Mouse (Mus musculus) lung, postnatal 36 days (tissue): ENCODE results near the gene Gm9195.

ENCODE experiments used
- DNase-seq: peaks from one replicate; pipeline ENCODE4 v3.0.0; 2022; ENCODE audit warnings: mixed read lengths

Gm9195 gene

DNA sequence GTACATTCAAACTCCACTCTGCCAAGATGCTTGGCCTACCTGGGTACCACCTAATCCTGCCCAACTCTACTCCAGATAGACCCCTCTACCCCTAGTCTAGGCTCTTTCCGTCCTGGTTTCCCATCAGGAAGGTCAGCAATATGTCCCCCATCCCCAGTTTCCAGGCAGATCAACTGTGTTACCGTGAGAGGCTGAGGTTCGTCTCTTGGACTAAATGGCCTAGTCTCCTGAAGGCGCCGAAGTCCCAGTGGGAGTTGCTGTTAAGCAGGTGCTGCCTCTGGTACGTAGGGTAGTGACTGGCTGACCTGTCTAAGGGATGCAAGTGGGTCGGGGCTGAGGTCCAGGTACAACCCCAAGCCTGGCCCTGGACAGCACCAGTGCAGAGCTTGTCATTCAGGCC, 50.7 kb downstream of the Gm9195 start:
- DNase-seq: no peak

DNA sequence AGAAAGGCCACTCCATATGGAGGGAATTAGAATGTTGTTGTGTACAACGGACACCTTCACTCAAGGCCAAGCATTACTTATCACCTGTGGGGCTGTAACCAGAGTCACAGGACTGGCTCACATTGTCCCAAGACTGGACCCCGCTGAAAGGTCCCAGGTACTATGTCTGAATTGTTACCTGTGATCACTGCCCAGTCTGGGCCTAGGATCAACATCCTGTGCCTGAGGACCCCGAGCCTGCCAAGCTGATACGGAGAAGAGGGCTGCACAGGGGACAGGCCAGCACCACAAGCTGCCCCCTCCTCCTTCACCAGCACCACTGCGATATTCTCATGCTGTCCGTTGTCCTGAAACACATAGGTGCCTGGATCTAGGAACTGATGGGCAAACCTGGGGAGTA, 51.2 kb downstream of the Gm9195 start:
- no peak for DNase-seq

DNA sequence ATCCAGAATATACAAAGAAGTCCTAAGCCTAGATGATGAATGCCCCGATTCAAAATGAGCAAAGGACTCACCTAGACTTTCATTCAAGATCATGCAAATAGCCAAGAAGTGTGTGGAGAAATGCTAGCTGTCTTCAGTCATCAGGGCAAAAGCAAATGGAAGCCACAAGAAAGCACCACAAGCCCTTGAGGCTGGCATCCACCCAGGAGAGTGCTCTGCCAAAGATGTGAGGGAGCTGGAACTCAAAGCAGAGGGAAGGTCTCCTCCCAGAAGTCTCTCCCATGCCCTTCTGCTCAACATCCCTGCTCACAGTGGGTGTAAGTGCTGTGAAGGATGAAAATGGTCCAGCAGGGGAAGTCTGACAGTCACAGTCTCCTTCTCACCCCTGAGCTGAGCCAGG, 52.7 kb downstream of the Gm9195 start:
- no peak for DNase-seq

DNA sequence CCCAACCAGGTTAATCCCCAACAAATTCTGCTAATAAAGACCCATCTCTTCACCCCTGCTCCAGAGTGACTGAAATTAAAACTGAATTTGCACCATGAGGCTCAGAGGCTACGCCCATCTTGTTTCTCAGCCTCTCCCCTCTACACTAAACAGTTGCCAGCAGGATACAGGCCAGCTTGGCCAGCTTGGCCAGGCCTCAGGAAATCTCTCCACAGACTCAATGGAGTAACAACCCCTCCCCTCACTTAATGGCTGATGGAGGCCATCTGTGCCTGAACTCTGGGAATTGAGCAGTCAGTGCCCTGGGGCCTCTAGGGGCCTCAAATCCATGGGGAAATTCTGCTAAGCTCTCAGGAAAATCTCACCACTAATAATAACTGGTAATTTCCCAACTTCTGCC, 101.9 kb downstream of the Gm9195 start:
- DNase-seq: peak; percentile 79

DNA sequence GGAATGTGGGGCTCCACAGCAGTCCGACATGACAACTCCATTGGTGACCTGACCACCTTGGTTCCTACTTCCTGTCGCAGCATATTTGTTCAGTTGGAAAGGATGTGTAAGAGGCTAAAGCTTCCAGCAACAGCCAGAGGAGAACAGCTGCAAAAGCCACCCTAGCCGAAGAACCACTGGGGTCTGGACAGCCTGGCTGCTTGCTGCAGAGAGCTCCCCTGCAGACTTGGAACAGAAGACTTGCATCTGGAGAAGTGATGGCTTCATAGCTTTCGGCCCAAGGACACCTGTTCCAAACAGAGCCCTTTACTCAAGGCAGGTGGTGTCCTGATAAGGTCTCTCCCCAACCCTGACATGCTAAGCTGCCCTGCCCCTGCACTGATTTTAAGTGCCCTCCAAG, 102.3 kb downstream of the Gm9195 start:
- no peak for DNase-seq

DNA sequence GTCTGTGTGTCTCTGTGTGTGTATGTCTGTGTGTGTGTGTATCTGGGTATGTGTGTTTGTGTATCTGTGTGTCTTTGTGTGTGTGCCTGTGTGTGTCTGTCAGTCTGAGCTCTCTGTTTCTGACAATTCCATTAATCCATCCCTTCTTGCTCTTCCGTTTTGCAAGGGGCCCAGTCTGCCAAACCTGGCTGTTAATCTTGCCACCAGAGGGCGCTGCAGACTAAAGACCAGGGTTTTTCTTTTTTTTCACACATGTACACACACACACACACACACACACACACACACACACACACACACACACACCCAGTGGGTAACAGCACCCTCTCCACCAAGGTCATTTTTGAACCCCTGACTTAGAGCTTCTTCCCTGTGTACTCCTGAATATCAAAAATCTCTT, 114.4 kb downstream of the Gm9195 start:
- DNase-seq: peak; percentile 59
